Mouse (Mus musculus): ENCODE data around the gene Wipf3. TPM values are rescaled to one million over a fixed set of nuclear protein-coding genes. Genes with fewer than 3 reads are reported as not detected.

Wipf3 gene
- total RNA-seq, 2 experiments from 2014 or later, result 4.6 to 8.2 TPM

- no peak for DNase-seq
These were observed 101.7 kb downstream of the Wipf3 start for GRCm38 (mm10) chr6:54531048-54531481.

- DNase-seq, result no peak
These were observed 106.1 kb downstream of the Wipf3 start for GRCm38 (mm10) chr6:54535485-54535884.

GRCm38 (mm10) chr6:54537053-54537452 is 107.7 kb downstream of the Wipf3 start:
- DNase-seq, result no peak

- no peak for DNase-seq
These were observed 109.4 kb downstream of the Wipf3 start for GRCm38 (mm10) chr6:54538773-54539173.

- DNase-seq, result no peak
These were observed 110.0 kb downstream of the Wipf3 start for GRCm38 (mm10) chr6:54539396-54539795.

- DNase-seq, result peak; percentile 79
These were observed 111.0 kb downstream of the Wipf3 start for GRCm38 (mm10) chr6:54540252-54540887.

- no peak for DNase-seq
These were observed 113.4 kb downstream of the Wipf3 start for GRCm38 (mm10) chr6:54542836-54543235.

GRCm38 (mm10) chr6:54543646-54544045 is 114.2 kb downstream of the Wipf3 start:
- no peak for DNase-seq

GRCm38 (mm10) chr6:54548314-54549019 is 119.1 kb downstream of the Wipf3 start:
- peak; percentile 45 for DNase-seq

GRCm38 (mm10) chr6:54549311-54549710 is 119.9 kb downstream of the Wipf3 start:
- no peak for DNase-seq

- no peak for DNase-seq
These were observed 121.5 kb downstream of the Wipf3 start for GRCm38 (mm10) chr6:54550801-54551323.

GRCm38 (mm10) chr6:54552721-54553413 is 123.5 kb downstream of the Wipf3 start:
- DNase-seq, result no peak

Other genes starting within 250 kb of the Wipf3 start
- gene Prr15, start 103.8 kb upstream of the Wipf3 start, total RNA-seq (2021), result 1 to 10 TPM; 4.7 to 5.2 TPM
- gene Scrn1, start 136.9 kb downstream of the Wipf3 start, total RNA-seq (2021), result 10 to 100 TPM; 18.1 to 27.5 TPM
- 10 to 100 TPM; 15.8 to 17.6 TPM for gene Plekha8, start 165.5 kb downstream of the Wipf3 start, total RNA-seq (2021)
- gene Fkbp14, start 167.7 kb downstream of the Wipf3 start, total RNA-seq (2021), result 10 to 100 TPM; 19.8 to 20.7 TPM

All from adrenal gland, postnatal 10 days (tissue).